Mouse (Mus musculus) heart, adult 11 months (tissue): ENCODE results near the gene Dgkh.
A peak's percentile ranks its signal among the peaks of the same experiment; 100 is the strongest.

ENCODE experiments used
- DNase-seq: peaks from one replicate; pipeline ENCODE4 v3.0.0; 2022

Gene Dgkh

GRCm38 (mm10) chr14:78669986-78670385 lies 62.6 kb downstream of the Dgkh start:
- DNase-seq = peak; percentile 85

GRCm38 (mm10) chr14:78668291-78668690 lies 64.3 kb downstream of the Dgkh start:
- DNase-seq = peak; percentile 95

GRCm38 (mm10) chr14:78667763-78668162 lies 64.8 kb downstream of the Dgkh start:
- peak; percentile 79 for DNase-seq

- peak; percentile 93 for DNase-seq
These were observed 69.9 kb downstream of the Dgkh start for GRCm38 (mm10) chr14:78662641-78663040.

- DNase-seq = no peak
These were observed 71.1 kb downstream of the Dgkh start for GRCm38 (mm10) chr14:78661462-78661861.

- DNase-seq = no peak
These were observed 73.9 kb downstream of the Dgkh start for GRCm38 (mm10) chr14:78658697-78659096.

GRCm38 (mm10) chr14:78656832-78657626 lies 75.5 kb downstream of the Dgkh start:
- DNase-seq = peak; percentile 74

GRCm38 (mm10) chr14:78654939-78655556 lies 77.5 kb downstream of the Dgkh start:
- peak; percentile 80 for DNase-seq

- DNase-seq = peak; percentile 53
These were observed 78.4 kb downstream of the Dgkh start for GRCm38 (mm10) chr14:78654196-78654595.

GRCm38 (mm10) chr14:78653333-78653732 lies 79.2 kb downstream of the Dgkh start:
- peak; percentile 61 for DNase-seq

- peak; percentile 53 for DNase-seq
These were observed 80.9 kb downstream of the Dgkh start for GRCm38 (mm10) chr14:78651696-78652095.

GRCm38 (mm10) chr14:78650379-78651095 lies 82.0 kb downstream of the Dgkh start:
- peak; percentile 75 for DNase-seq

- DNase-seq = peak; percentile 86
These were observed 82.9 kb downstream of the Dgkh start for GRCm38 (mm10) chr14:78649525-78650274.

- DNase-seq = peak; percentile 72
These were observed 87.0 kb downstream of the Dgkh start for GRCm38 (mm10) chr14:78645622-78646021.

- DNase-seq = peak; percentile 73
These were observed 91.3 kb downstream of the Dgkh start for GRCm38 (mm10) chr14:78641314-78641713.

GRCm38 (mm10) chr14:78639691-78640090 lies 92.9 kb downstream of the Dgkh start:
- DNase-seq = peak; percentile 58

- peak; percentile 25 for DNase-seq
These were observed 96.8 kb downstream of the Dgkh start for GRCm38 (mm10) chr14:78635612-78636400.

- peak; percentile 21 for DNase-seq
These were observed 99.8 kb downstream of the Dgkh start for GRCm38 (mm10) chr14:78632747-78633146.

GRCm38 (mm10) chr14:78630923-78631875 lies 101.4 kb downstream of the Dgkh start:
- DNase-seq = peak; percentile 49

- peak; percentile 91 for DNase-seq
These were observed 104.9 kb downstream of the Dgkh start for GRCm38 (mm10) chr14:78627516-78628275.
